Mouse (Mus musculus) monocyte, adult 5-6 weeks (primary cell): ENCODE results near the gene Wfikkn2. TPM values are rescaled to one million over a fixed set of nuclear protein-coding genes. Genes with fewer than 3 reads are reported as not detected.

ENCODE experiments used
- ATAC-seq: fragments of 153-309, 156-312 bp; replicated peaks from 2 replicates; pipeline ENCODE4 v1.8.0; 2017; ENCODE audit warnings: mild to moderate bottlenecking; ENCODE audit not compliant: low TSS enrichment, insufficient number of reproducible peaks, severe bottlenecking, poor library complexity, low FRiP score
- total RNA-seq: library from RNA; stranded (forward); fragments of 200-1000, 200-491, 200-594 nt; gene quantifications from 3 replicates; pipeline ENCODE4 v1.2.3, GENCODE M21; 2017

The Wfikkn2 gene
- total RNA-seq, 1 experiment from 2014 or later = not detected

GRCm38 (mm10) chr11:94208811-94209675 is 36.8 kb downstream of the Wfikkn2 start:
- ATAC-seq = no peak

GRCm38 (mm10) chr11:94206398-94207114 is 39.2 kb downstream of the Wfikkn2 start:
- no peak for ATAC-seq

GRCm38 (mm10) chr11:94203066-94203465 is 42.7 kb downstream of the Wfikkn2 start:
- no peak for ATAC-seq

GRCm38 (mm10) chr11:94202106-94202505 is 43.7 kb downstream of the Wfikkn2 start:
- ATAC-seq = no peak

GRCm38 (mm10) chr11:94200422-94200821 is 45.4 kb downstream of the Wfikkn2 start:
- no peak for ATAC-seq

- no peak for ATAC-seq
These were observed 46.0 kb downstream of the Wfikkn2 start for GRCm38 (mm10) chr11:94199771-94200170.

- ATAC-seq = no peak
These were observed 47.2 kb downstream of the Wfikkn2 start for GRCm38 (mm10) chr11:94198405-94199146.

GRCm38 (mm10) chr11:94196311-94196710 is 49.5 kb downstream of the Wfikkn2 start:
- ATAC-seq = no peak

GRCm38 (mm10) chr11:94193109-94193508 is 52.7 kb downstream of the Wfikkn2 start:
- ATAC-seq = no peak

- ATAC-seq = no peak
These were observed 55.1 kb downstream of the Wfikkn2 start for GRCm38 (mm10) chr11:94190665-94191064.

GRCm38 (mm10) chr11:94189579-94189978 is 56.2 kb downstream of the Wfikkn2 start:
- ATAC-seq = no peak

Other genes with a start within 250 kb of the Wfikkn2 start
- gene Spag9, start 249.9 kb downstream of the Wfikkn2 start, total RNA-seq = 140 to 171 TPM (median 156 TPM) in 3 replicates
- gene Tob1, start 34.6 kb downstream of the Wfikkn2 start, total RNA-seq = 13.1 to 21.2 TPM (median 16.5 TPM) in 3 replicates
- not detected in 3 replicates for gene Gm21885, start 35.9 kb upstream of the Wfikkn2 start, total RNA-seq
- gene Luc7l3, start 76.0 kb upstream of the Wfikkn2 start, total RNA-seq = 180 to 368 TPM (median 210 TPM) in 3 replicates
- gene Ankrd40, start 82.0 kb upstream of the Wfikkn2 start, total RNA-seq = 51.5 to 78.7 TPM (median 72.6 TPM) in 3 replicates
- gene Abcc3, start 147.0 kb upstream of the Wfikkn2 start, total RNA-seq = 0.39 to 1.8 TPM (median 0.64 TPM) in 3 replicates
- gene Cacna1g, start 228.2 kb upstream of the Wfikkn2 start, total RNA-seq = not detected in 3 replicates
- 0.67 TPM in 1 of 3 replicates, not detected in the others for gene Spata20, start 240.2 kb upstream of the Wfikkn2 start, total RNA-seq